Mouse (Mus musculus): ENCODE data around the gene Rpl27.

- TF ChIP-seq GATA1 (IDR thresholded peaks at IDR 0.05; ENCODE audit: borderline replicate concordance, low read length) (no peak), FLI1 (IDR thresholded peaks at IDR 0.05; ENCODE audit: low read length) (no peak)
Measured at GRCm38 (mm10) chr11:101468263-101468688, 26.2 kb downstream of the Rpl27 start.
